Mouse (Mus musculus) urinary bladder, postnatal 36 days (tissue): ENCODE data around the gene Tmem219.
"Not testable (repeated sequence)": the region's sequence is repeated elsewhere in the genome, so short reads cannot be mapped to it uniquely, and the experiment has no call there.

Experiments
- DNase-seq, 2 experiments: peaks; one replicate each; pipeline ENCODE4 v3.0.0; 2022; ENCODE audit warnings: low spot score in 2 of 2, mixed read lengths in 1 of 2

Tmem219 gene

DNA sequence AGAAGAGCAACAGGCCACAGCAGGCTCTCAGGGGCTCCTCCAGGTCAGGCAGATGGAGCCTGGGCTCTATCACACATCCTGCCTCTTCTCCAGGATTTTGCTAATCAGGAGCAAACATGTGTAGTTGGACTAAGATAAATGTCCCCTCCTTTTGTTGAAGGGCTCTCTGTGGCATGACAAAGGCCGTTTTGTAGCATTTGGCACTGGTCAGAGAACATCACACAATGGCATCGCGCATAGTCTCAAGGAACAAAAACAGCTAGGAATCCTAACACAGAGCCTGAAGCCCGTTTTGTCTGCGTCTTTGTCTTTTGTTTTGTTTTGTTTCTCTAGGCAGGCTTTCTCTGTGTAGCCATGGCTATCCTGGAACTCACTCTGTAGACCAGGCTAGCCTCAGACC lies 1.3 kb upstream of the Tmem219 start:
- no peak for DNase-seq

DNA sequence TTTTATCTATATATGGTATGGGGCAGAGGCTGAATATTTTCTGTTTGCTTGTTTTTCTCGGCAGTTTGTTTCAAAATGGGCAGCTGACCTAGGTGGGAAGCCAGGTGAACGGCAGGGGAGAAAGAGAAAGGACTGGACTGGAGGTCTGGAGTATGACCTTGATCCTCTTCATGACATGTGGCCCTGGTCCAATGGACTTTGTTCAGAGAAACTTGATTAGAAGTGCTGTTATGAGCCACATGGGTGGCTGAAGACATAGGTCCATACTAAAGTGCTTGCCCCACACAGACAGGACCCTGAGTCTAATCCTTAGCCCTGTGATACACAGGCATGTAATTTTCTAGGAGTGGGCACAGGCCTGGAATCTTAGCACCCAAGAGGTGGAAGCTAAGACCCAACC lies 1.2 kb downstream of the Tmem219 start:
- DNase-seq = no peak

DNA sequence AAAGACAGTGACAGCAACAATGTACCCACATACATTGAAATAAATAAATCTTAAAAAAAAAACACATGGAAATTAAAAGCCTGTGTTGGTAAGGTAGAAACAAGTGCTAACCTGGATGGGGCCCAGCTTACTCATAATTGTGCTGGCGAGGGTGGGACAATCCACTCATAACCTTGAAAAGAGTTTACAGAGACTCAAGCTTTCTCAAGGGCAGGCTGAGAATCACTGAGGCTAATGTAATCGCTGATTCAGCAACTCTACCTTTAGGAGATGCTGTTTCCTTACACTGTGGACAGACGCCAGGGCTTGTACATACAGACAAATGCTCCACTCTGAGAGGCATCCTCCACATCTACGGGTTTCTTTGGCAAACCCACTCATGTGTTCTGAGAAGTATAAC lies 2.7 kb downstream of the Tmem219 start:
- no peak for DNase-seq

DNA sequence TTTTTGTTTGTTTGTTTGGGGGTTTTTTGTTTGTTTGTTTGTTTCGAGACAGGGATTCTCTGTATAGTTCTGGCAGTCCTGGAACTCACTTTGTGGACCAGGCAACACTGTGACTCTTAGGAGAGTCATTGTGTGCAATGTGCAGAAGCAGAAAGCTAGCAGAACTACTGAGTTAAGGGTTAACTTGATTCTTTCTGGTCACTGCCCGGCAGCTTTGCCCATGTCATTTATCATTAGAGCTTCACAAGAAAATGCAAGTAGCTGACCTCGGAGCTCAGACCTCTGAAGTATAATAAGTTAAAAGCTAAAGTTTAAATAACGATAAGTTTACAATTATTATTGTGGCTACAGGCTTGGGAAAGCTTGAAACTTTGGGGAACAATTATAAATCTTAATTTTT lies 4.4 kb downstream of the Tmem219 start:
- not testable (repeated sequence) for DNase-seq

DNA sequence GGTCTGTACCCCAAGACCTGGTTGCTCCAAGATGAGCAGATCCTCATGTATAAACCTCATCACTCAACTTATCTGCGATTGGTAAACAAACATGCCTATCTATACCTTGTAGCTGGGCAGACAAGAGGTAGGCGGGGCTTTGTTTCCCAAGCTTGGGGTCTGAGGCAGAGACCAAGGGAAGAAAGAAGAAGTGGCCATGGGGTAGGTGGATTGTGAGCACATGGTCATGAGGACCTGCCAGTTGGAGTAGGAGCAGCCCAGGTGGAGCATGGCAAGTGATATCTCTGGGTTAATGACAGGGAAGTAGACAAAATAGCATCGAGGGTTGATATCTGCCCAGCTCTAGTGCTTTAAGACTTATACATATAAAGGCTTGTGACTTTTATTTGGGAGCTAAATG lies 7.9 kb downstream of the Tmem219 start:
- DNase-seq = no peak

DNA sequence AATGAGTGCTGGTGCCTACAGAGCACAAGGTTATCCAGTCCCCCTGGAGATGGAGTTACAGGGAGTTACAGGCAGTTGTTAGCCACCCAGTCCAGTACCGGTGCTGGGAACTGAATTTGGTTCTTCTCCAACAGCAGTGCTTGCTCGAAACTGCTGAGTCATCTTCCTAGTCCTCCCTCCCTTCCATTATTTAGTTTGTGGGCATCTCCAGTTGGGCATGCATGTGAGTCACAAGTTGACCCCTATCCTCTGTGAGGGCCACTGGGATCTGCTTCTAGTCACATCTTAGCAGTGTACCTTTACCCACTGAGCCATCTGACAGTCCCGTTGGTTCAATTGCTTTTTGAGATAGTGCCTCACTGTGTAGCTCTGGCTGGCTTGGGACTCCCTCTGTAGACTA lies 17.1 kb downstream of the Tmem219 start:
- DNase-seq = no peak

- not testable (repeated sequence) for DNase-seq
These were observed 22.9 kb downstream of the Tmem219 start for GRCm38 (mm10) chr7:126899781-126900180.

- peak; percentile 93 to 98 for DNase-seq
These were observed 24.4 kb downstream of the Tmem219 start for GRCm38 (mm10) chr7:126898102-126898990.

- DNase-seq = peak; percentile 10 to 14
These were observed 25.2 kb downstream of the Tmem219 start for GRCm38 (mm10) chr7:126897390-126898101.

- no peak for DNase-seq
These were observed 25.8 kb downstream of the Tmem219 start for GRCm38 (mm10) chr7:126896912-126897311.

- DNase-seq = no peak
These were observed 33.9 kb downstream of the Tmem219 start for GRCm38 (mm10) chr7:126888852-126889251.

DNA sequence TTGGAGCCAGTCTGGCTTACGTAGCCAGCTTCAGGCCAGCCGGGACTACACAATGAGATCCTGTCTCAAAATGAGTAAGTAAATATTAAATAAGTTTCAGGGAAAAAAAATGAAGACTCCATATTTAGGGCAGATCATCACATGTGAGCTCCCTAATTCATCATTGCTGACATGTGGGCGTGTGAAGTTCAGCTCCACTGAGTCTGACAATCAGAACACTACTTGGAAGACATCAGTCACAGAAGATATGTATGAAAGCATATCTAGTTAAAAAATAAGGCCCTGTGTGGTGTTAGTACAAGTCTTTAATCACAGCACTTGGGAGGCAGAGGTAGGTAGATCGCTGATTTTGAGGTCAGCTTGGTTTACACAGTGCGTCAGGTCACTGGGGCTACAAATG lies 35.4 kb downstream of the Tmem219 start:
- no peak for DNase-seq

GRCm38 (mm10) chr7:126884286-126885164 lies 38.2 kb downstream of the Tmem219 start, which contains the start of gene Taok2:
Taok2 (minus strand) TSS chr7:126884703.
- DNase-seq = peak; percentile 95 to 98

DNA sequence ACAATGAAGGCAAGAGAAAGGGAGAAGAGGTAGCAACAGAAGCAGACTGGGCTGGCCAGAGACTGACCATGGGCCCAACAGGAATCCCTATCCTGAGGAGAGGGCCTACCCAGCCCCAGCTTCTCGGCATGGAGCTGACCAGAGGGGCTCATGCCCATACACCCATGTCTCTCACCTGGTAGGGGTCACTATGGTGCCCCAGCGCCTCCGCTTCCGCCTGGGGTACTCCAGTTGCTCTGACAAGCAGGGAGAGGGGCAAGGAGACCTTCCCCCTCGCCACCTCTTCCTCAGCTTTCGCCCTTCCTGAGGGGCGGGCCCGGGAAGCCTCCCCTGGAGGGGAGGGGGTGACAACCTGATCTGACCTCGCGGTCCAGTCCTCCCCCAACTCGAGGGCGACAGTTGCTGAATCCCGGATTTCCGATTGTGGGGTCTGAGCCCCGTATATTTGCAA lies 39.0 kb downstream of the Tmem219 start:
- DNase-seq = no peak

DNA sequence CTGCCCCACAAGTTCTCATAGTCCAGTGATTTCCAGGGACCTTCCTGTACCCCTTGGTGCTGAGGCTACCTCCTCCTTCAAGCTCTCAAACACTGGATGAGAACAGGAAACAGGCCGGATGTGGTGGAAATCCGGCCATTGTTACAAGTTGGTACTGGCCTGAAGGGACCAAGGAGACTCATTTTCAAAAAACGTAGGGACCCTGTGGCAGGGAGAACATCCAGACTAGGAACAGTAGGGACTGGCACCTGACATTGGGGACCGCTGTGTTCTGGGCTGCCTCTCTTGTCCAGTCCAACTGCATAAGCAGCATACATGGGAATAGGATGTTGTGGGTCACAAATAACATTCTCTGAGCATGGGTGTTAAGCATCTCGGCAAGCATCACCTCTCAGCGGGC lies 41.7 kb downstream of the Tmem219 start:
- DNase-seq = no peak

DNA sequence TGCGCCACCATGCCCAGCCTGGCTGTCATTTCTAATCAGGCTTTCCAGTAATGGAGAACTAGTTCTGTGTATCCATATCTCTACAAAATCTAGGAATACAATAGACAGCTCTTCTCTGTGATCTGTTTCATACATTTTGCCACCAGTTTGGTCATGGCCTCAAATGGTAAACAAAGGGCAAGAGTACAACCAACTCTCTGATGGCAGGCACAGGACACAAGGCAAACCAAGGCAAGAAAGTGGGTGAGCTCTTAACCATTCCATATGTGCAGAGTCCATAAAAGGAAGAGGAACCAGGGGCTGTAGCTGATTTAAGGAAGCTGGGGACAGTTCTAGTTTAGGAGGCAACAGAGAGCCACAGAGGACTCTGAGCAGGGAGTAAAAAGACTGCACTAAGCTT lies 45.5 kb downstream of the Tmem219 start:
- DNase-seq = no peak

DNA sequence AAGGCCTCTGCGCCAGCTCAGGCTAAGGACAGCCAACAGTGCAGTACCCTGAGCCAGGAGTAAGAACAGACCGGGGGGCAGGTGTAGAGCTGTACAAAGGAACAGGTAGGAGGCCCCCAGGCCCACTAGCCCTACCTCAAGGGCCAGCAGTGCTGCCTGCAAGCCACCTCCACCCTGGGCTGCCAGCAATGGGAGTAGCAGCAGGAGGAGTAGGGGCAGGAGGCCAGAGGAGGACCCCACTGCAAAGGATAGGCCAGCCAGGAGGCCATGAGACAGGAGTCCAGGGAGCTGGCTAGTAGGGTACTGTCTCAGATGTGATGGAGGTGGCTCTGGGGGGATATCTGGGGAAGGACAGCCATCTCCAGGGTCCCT lies 52.2 kb downstream of the Tmem219 start:
- DNase-seq = no peak

- no peak for DNase-seq
These were observed 52.8 kb downstream of the Tmem219 start for GRCm38 (mm10) chr7:126869780-126870519.

GRCm38 (mm10) chr7:126868003-126868402 lies 54.7 kb downstream of the Tmem219 start:
- no peak for DNase-seq

DNA sequence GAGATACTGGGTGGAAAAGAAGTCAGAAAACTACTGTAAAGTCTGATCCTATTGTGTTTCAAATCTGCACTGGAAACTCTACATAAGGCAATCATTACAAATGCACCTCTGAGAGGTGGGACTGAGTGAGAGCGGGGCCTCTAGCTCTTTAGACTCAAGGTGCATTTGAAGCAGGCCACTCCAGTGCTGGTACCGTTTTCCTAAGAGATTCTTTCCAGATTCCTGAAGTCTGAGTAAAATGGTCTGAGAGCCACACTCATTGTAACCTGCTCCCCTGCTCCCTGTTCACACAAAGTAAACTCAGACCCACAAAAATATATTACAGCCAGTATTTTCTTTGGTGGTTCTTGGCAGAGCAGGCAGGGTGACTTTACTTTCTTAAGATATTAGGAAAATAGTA lies 55.2 kb downstream of the Tmem219 start:
- no peak for DNase-seq

DNA sequence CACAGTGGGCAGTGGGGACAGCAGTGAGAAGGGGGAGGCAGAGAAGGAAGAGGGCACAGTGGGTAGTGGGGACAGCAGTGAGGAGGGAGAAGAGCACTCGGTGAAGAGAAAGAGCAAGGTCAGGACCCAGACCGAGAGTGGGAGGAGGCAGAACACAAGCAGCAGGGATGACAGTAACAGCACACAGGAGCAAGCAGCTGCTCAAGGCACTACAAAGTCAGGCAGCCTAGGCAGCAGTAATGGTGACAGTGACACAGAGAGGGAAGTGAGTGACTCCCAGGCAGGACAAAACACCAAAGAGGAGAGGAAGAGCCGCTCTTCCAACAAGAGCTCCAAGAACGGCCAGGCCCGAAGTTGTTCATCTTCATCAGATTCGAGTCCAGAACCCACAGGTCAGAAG lies 58.9 kb downstream of the Tmem219 start:
- DNase-seq = no peak
